Mouse (Mus musculus) kidney, adult 10 weeks (tissue): ENCODE data around the gene Map3k3. TPM values are rescaled to one million over a fixed set of nuclear protein-coding genes. Genes with fewer than 3 reads are reported as not detected.

Source experiments
- polyA plus RNA-seq: library from polyadenylated mRNA; stranded (reverse); fragments of 350-450 nt; fragmentation: Illumina TruSeq; extraction: RNeasy Lipid Tissue Mini Kit (QIAGEN cat#74804); gene quantifications from one replicate; pipeline ENCODE4 v1.2.3, GENCODE M21; 2014; ENCODE audit warnings: low read depth, low replicate concordance

Gene Map3k3
- polyA plus RNA-seq: 8.2 TPM

GRCm38 (mm10) chr11:106083708-106084701 lies at the start of gene Map3k3:
TSS of gene Map3k3 (plus strand) at chr11:106084613.

GRCm38 (mm10) chr11:106036548-106037417 lies 47.6 kb upstream of the Map3k3 start, which contains the start of gene Dcaf7:
TSS of gene Dcaf7 (plus strand) at chr11:106036872.

GRCm38 (mm10) chr11:106065923-106066571 lies 18.4 kb upstream of the Map3k3 start, which contains the start of gene Taco1:
TSS of gene Taco1 (plus strand) at chr11:106066061.

GRCm38 (mm10) chr11:106160841-106161721 lies 76.7 kb downstream of the Map3k3 start, which contains the start of the genes Gm10840 and Limd2:
TSS of gene Gm10840 (plus strand) at chr11:106160850.
TSS of gene Limd2 (minus strand) at chr11:106160860.

GRCm38 (mm10) chr11:106202123-106202465 lies 117.7 kb downstream of the Map3k3 start, which contains the start of gene Strada:
TSS of gene Strada (minus strand) at chr11:106202168.

Other genes starting within 250 kb of the Map3k3 start
- 13.5 TPM for gene Cyb561, start 131.3 kb upstream of the Map3k3 start, polyA plus RNA-seq
- gene Ace, start 116.7 kb upstream of the Map3k3 start, polyA plus RNA-seq: 50.4 TPM
- not detected for gene Ace3, start 89.9 kb upstream of the Map3k3 start, polyA plus RNA-seq
- gene Kcnh6, start 76.5 kb upstream of the Map3k3 start, polyA plus RNA-seq: not detected
- 26.0 TPM for gene Dcaf7, start 47.7 kb upstream of the Map3k3 start, polyA plus RNA-seq
- gene Taco1, start 18.6 kb upstream of the Map3k3 start, polyA plus RNA-seq: 13.6 TPM
- not detected for gene Gm10840, start 76.2 kb downstream of the Map3k3 start, polyA plus RNA-seq
- gene Limd2, start 76.2 kb downstream of the Map3k3 start, polyA plus RNA-seq: 2.9 TPM
- 9.5 TPM for gene Strada, start 117.6 kb downstream of the Map3k3 start, polyA plus RNA-seq
- gene Ccdc47, start 131.7 kb downstream of the Map3k3 start, polyA plus RNA-seq: 171 TPM
- 35.0 TPM for gene Ddx42, start 132.3 kb downstream of the Map3k3 start, polyA plus RNA-seq
- 14.3 TPM for gene Ftsj3, start 171.5 kb downstream of the Map3k3 start, polyA plus RNA-seq
- 30.8 TPM for gene Psmc5, start 171.5 kb downstream of the Map3k3 start, polyA plus RNA-seq
- gene Smarcd2, start 188.4 kb downstream of the Map3k3 start, polyA plus RNA-seq: 5.1 TPM
- gene Tcam1, start 192.1 kb downstream of the Map3k3 start, polyA plus RNA-seq: not detected
- gene Gh, start 217.3 kb downstream of the Map3k3 start, polyA plus RNA-seq: not detected
- gene Cd79b, start 230.1 kb downstream of the Map3k3 start, polyA plus RNA-seq: 0.53 TPM